Mouse (Mus musculus): Measurements from ENCODE around the gene Oxsr1. TPM values are rescaled to one million over a fixed set of nuclear protein-coding genes. Genes with fewer than 3 reads are reported as not detected.
"Not testable (repeated sequence)": the region's sequence is repeated elsewhere in the genome, so short reads cannot be mapped to it uniquely, and the experiment has no call there.

The Oxsr1 gene
- polyA plus RNA-seq, 1 experiment from 2014 or later, result 14.4 TPM

- Histone ChIP-seq H3K4me1 (no peaks in the 10 kb centered on the region), H3K27me3 (ENCODE audit: low read depth, poor library complexity, severe bottlenecking) (no peaks in the 10 kb centered on the region), H3K27ac (replicated peaks) (no peak overlapping the region), H3K9me3 (replicated peaks) (no peaks in the 10 kb centered on the region), H3K36me3 (peaks cover 37% of the 10 kb centered on the region), H3K4me3 (no peak overlapping the region)
- 87% methylated on average over 6 of the region's 6 CpGs for WGBS
- DNase-seq (ENCODE audit: low spot score), result no peak
Observed at GRCm38 (mm10) chr9:119297696-119298095, 24.5 kb downstream of the Oxsr1 start.

GRCm38 (mm10) chr9:119290791-119291190 lies 31.4 kb downstream of the Oxsr1 start:
- no peaks in the 10 kb centered on the region for H3K4me1 ChIP-seq
- 88% methylated on average over 3 of the region's 3 CpGs for WGBS
- no peak overlapping the region for H3K27ac ChIP-seq (replicated peaks)
- H3K36me3 ChIP-seq, result peaks cover 43% of the 10 kb centered on the region
- no peaks in the 10 kb centered on the region for H3K9me3 ChIP-seq (replicated peaks)
- no peaks in the 10 kb centered on the region for H3K27me3 ChIP-seq (ENCODE audit: low read depth, poor library complexity, severe bottlenecking)
- DNase-seq (ENCODE audit: low spot score), result no peak
- no peak overlapping the region for H3K4me3 ChIP-seq

- Histone ChIP-seq H3K36me3 (peaks cover 71% of the 10 kb centered on the region), H3K4me1 (no peaks in the 10 kb centered on the region), H3K27me3 (ENCODE audit: low read depth, poor library complexity, severe bottlenecking) (no peaks in the 10 kb centered on the region), H3K4me3 (no peak overlapping the region), H3K27ac (replicated peaks) (no peak overlapping the region), H3K9me3 (replicated peaks) (no peaks in the 10 kb centered on the region)
- DNase-seq (ENCODE audit: low spot score), result no peak
- WGBS, result 92% methylated on average over 5 of the region's 5 CpGs
Observed at GRCm38 (mm10) chr9:119280894-119281682, 41.1 kb downstream of the Oxsr1 start.

- WGBS, result 94% methylated on average over 5 of the region's 5 CpGs
- no peaks in the 10 kb centered on the region for H3K27me3 ChIP-seq (ENCODE audit: low read depth, poor library complexity, severe bottlenecking)
- H3K9me3 ChIP-seq (replicated peaks), result no peaks in the 10 kb centered on the region
- no peaks in the 10 kb centered on the region for H3K4me1 ChIP-seq
- H3K36me3 ChIP-seq, result peaks cover 53% of the 10 kb centered on the region
- H3K27ac ChIP-seq (replicated peaks), result no peak overlapping the region
- DNase-seq (ENCODE audit: low spot score), result no peak
- no peak overlapping the region for H3K4me3 ChIP-seq
Observed at GRCm38 (mm10) chr9:119278031-119278430, 44.2 kb downstream of the Oxsr1 start.

- Histone ChIP-seq H3K27ac (replicated peaks) (no peak overlapping the region), H3K36me3 (peaks cover 41% of the 10 kb centered on the region)
Observed at GRCm38 (mm10) chr9:119276321-119276720, 45.9 kb downstream of the Oxsr1 start.

GRCm38 (mm10) chr9:119274814-119275213 lies 47.4 kb downstream of the Oxsr1 start:
- DNase-seq (ENCODE audit: low spot score); H3K27ac ChIP-seq (replicated peaks); H3K4me1 ChIP-seq; H3K9me3 ChIP-seq (replicated peaks); H3K4me3 ChIP-seq; H3K27me3 ChIP-seq (ENCODE audit: low read depth, poor library complexity, severe bottlenecking): not testable (repeated sequence)
- H3K36me3 ChIP-seq, result peaks cover 33% of the 10 kb centered on the region
- 98% methylated on average over 5 of the region's 5 CpGs for WGBS

More at GRCm38 (mm10) chr9:119276321-119276720, 45.9 kb downstream of the Oxsr1 start:
- Histone ChIP-seq H3K9me3 (replicated peaks) (no peaks in the 10 kb centered on the region), H3K27me3 (ENCODE audit: low read depth, poor library complexity, severe bottlenecking) (no peaks in the 10 kb centered on the region), H3K4me1 (no peaks in the 10 kb centered on the region), H3K4me3 (no peak overlapping the region)
- WGBS, result 89% methylated on average over 7 of the region's 7 CpGs
- DNase-seq (ENCODE audit: low spot score), result no peak

- no peak for DNase-seq (ENCODE audit: low spot score)
- H3K36me3 ChIP-seq, result peaks cover 40% of the 10 kb centered on the region
- H3K27ac ChIP-seq (replicated peaks), result no peak overlapping the region
- no peaks in the 10 kb centered on the region for H3K27me3 ChIP-seq (ENCODE audit: low read depth, poor library complexity, severe bottlenecking)
- H3K9me3 ChIP-seq (replicated peaks), result no peaks in the 10 kb centered on the region
- H3K4me3 ChIP-seq, result no peak overlapping the region
- 88% methylated on average over 4 of the region's 4 CpGs for WGBS
- H3K4me1 ChIP-seq, result no peaks in the 10 kb centered on the region
Observed at GRCm38 (mm10) chr9:119271496-119271895, 50.7 kb downstream of the Oxsr1 start.

- Histone ChIP-seq H3K4me3 (no peak overlapping the region), H3K9me3 (replicated peaks) (no peaks in the 10 kb centered on the region), H3K27ac (replicated peaks) (no peak overlapping the region), H3K27me3 (ENCODE audit: low read depth, poor library complexity, severe bottlenecking) (no peaks in the 10 kb centered on the region), H3K4me1 (no peaks in the 10 kb centered on the region), H3K36me3 (peaks cover 59% of the 10 kb centered on the region)
- WGBS, result 94% methylated on average over 11 of the region's 11 CpGs
- DNase-seq (ENCODE audit: low spot score), result no peak
Observed at GRCm38 (mm10) chr9:119268588-119269145, 53.6 kb downstream of the Oxsr1 start.

- Histone ChIP-seq H3K27me3 (ENCODE audit: low read depth, poor library complexity, severe bottlenecking) (no peaks in the 10 kb centered on the region), H3K9me3 (replicated peaks) (no peaks in the 10 kb centered on the region), H3K4me3 (no peak overlapping the region), H3K36me3 (peaks cover 62% of the 10 kb centered on the region), H3K27ac (replicated peaks) (no peak overlapping the region), H3K4me1 (no peaks in the 10 kb centered on the region)
- WGBS, result over 99% methylated on average over 6 of the region's 6 CpGs
- DNase-seq (ENCODE audit: low spot score), result no peak
Observed at GRCm38 (mm10) chr9:119268120-119268519, 54.1 kb downstream of the Oxsr1 start.

GRCm38 (mm10) chr9:119266121-119266395 lies 56.2 kb downstream of the Oxsr1 start:
- WGBS, result 92% methylated on average over 5 of the region's 5 CpGs
- not testable (repeated sequence) for H3K9me3 ChIP-seq (replicated peaks); H3K27me3 ChIP-seq (ENCODE audit: low read depth, poor library complexity, severe bottlenecking); DNase-seq (ENCODE audit: low spot score); H3K4me1 ChIP-seq; H3K4me3 ChIP-seq; H3K27ac ChIP-seq (replicated peaks)
- H3K36me3 ChIP-seq, result peaks cover 76% of the 10 kb centered on the region

GRCm38 (mm10) chr9:119265373-119266120 lies 56.7 kb downstream of the Oxsr1 start:
- H3K9me3 ChIP-seq (replicated peaks); H3K27ac ChIP-seq (replicated peaks); H3K4me1 ChIP-seq; H3K27me3 ChIP-seq (ENCODE audit: low read depth, poor library complexity, severe bottlenecking); DNase-seq (ENCODE audit: low spot score); H3K4me3 ChIP-seq: not testable (repeated sequence)
- WGBS, result 91% methylated on average over 1 of the region's 1 CpGs
- peaks cover 79% of the 10 kb centered on the region for H3K36me3 ChIP-seq

- peaks cover 85% of the 10 kb centered on the region for H3K36me3 ChIP-seq
- no peak for DNase-seq (ENCODE audit: low spot score)
- no peaks in the 10 kb centered on the region for H3K4me1 ChIP-seq
- H3K27ac ChIP-seq (replicated peaks), result no peak overlapping the region
- H3K4me3 ChIP-seq, result no peak overlapping the region
- H3K9me3 ChIP-seq (replicated peaks), result no peaks in the 10 kb centered on the region
- H3K27me3 ChIP-seq (ENCODE audit: low read depth, poor library complexity, severe bottlenecking), result no peaks in the 10 kb centered on the region
- WGBS, result 92% methylated on average over 4 of the region's 4 CpGs
Observed at GRCm38 (mm10) chr9:119263067-119263466, 59.2 kb downstream of the Oxsr1 start.

- DNase-seq (ENCODE audit: low spot score), result no peak
- Histone ChIP-seq H3K27ac (replicated peaks) (no peak overlapping the region), H3K4me3 (no peak overlapping the region), H3K27me3 (ENCODE audit: low read depth, poor library complexity, severe bottlenecking) (no peaks in the 10 kb centered on the region), H3K36me3 (peaks cover 86% of the 10 kb centered on the region), H3K9me3 (replicated peaks) (no peaks in the 10 kb centered on the region), H3K4me1 (no peaks in the 10 kb centered on the region)
- 96% methylated on average over 2 of the region's 2 CpGs for WGBS
Observed at GRCm38 (mm10) chr9:119260825-119261224, 61.4 kb downstream of the Oxsr1 start.
